Mouse (Mus musculus) brain, embryonic 18.5 days (tissue): ENCODE measurements around the gene Mertk.
A peak's percentile ranks its signal among the peaks of the same experiment; 100 is the strongest.
"Not testable (repeated sequence)": the region's sequence is repeated elsewhere in the genome, so short reads cannot be mapped to it uniquely, and the experiment has no call there.

Source experiments
- DNase-seq: peaks from one replicate; pipeline ENCODE4 v3.0.0-alpha.2; 2012; ENCODE audit warnings: low read depth, low spot score

Gene Mertk

GRCm38 (mm10) chr2:128698693-128699181, at the start of gene Mertk:
Gene Mertk (plus strand): TSS chr2:128698956.
- peak; percentile 47 for DNase-seq

DNA sequence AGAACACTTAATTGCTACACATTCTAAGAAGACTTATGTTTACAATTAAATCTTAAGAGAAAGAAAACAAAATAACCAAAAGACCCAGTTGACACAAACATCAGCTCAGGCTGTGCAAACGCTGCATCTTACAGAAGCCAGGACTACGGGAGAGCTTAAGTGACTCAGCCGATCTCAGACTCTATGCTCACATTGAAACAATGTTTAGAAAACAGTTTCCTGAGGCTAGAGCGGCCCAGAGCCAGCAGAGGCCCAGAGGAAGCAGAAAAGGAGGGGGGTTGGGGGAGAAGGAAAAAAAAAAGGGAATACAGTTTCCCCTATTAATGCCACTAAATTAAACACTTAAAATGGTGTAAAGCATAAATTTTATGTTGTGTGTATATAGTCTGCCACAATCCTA, 18.1 kb upstream of the Mertk start:
- DNase-seq, result no peak

- DNase-seq, result peak; percentile 87
These were observed 11.7 kb upstream of the Mertk start, which contains the start of gene Anapc1 for GRCm38 (mm10) chr2:128686921-128687557. Gene Anapc1 (minus strand): TSS chr2:128687391.

- DNase-seq, result no peak
These were observed 11.1 kb upstream of the Mertk start for GRCm38 (mm10) chr2:128687558-128688120.

GRCm38 (mm10) chr2:128692336-128692735, 6.4 kb upstream of the Mertk start:
- DNase-seq, result no peak

DNA sequence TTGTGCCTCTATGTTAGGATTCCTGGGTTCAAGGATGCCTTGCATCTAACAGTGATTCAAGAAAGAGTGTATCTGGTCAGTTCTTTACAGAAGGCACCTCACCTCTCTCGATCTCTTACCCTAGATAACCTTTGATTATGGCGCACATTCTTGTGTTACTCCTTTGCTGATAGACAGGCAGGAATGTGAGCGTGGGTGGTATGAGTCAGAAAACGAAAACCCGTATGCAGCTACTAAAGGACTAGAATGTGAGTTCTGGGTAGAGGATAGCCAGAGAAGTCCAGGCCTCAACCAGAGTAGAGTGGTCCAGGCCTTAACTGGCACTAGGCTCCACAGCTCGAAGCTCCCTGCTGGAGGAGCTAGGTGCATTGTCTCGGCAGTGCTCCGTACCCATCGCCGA, 6.0 kb upstream of the Mertk start:
- DNase-seq, result no peak

DNA sequence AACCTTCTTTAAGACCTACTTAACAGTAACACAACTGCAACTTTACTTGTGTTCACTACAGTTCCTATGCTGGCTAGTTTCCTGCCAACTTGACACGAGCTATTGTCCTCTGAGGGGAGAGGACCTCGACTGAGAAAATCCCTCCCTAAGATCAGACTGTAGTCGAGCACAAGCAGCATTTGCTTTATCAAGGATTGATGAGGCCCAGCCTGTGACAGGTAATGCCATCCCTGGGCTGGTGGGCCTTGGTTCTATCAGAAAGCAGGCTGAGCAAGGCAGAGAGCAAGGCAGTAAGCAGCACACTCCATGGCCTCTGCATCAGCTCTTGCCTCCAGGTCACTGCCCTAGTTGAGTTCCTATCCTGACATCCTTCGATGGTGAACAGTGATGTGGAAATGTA, 5.5 kb upstream of the Mertk start:
- DNase-seq, result no peak

- DNase-seq, result not testable (repeated sequence)
These were observed 4.9 kb upstream of the Mertk start for GRCm38 (mm10) chr2:128693828-128694227.

DNA sequence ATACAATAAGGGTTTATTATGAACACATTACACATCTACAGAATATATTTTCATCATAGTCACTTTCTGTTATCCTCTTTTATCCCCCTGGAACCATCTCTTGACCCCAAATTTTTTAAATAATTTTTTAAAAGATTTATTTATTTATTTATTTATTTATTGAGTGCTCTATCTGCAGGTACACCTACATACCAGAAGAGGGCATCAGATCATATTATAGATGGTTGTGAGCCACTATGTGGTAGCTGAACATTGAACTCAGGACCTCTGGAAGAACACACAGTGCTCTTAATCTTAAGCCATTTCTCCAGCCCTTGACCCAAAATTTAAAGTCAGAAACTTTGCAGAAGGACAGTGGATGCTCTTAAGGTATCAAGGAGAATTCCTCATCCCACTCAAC, 4.2 kb upstream of the Mertk start:
- DNase-seq, result no peak

DNA sequence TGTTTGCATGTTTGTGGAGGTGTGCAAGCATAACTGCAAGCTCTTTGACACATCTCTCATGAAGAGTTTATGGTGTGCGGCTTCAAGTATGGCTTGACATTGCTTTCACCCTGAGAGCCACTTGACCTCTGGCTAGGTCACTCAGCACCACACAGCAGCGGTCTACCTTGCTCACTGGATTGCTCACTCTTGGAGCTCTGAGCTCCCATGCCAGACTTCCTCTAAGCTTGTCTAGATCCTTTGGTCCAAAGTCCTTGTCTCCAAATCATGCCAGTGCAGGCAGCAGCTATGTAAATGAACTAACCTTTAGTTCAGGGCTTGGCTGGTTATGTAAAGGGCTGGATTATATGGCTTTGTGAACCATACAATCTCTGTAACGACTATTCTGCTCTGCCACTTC, 2.3 kb upstream of the Mertk start:
- DNase-seq, result no peak

DNA sequence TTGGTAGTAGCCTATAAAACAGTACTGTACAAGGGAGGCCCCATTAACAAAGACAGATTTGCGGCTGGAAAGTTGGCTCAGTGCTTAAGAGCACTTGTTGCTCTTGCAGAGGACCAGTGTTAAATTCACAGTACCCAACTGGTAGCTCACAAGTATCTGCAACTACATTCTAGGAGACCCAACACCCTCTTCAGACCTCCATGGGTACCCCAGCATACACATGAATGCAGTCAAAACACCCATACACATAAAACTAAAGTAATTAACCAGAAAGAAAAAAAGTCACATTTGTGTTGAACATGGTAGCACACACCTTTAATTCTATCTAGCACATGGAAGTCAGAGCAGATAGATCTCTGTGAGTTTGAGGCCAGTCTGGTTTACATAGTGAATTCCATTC, 1.7 kb upstream of the Mertk start:
- no peak for DNase-seq

GRCm38 (mm10) chr2:128697566-128697965, 1.2 kb upstream of the Mertk start:
- DNase-seq, result no peak

DNA sequence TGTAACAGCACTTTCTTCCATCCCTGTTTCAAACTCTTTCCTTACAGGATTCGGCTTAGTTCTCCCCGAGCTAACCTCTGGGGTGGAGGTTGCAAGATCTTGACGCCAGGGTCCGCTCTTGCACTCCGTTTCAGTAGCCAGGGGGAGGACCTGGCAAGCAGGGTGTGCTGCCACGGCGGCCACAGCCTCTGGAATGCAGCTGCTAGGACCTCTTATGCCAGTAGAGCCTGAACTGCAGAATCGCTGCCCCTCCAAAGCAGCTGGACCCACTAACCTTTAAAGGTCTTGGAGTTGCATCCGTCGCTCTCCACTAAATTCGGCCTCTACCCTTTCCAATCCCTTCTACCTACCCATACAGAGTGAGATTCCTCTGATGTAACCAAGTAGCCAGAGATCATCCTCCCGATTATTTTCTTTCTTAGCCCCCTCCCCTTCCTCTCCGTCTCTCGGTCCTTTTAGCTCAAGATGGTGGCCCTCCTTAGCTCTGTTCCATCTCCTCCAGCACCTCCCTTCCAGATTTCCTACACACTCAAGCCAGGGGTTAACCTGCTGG, 540 bp upstream of the Mertk start:
- peak; percentile 42 for DNase-seq

- DNase-seq, result no peak
These were observed 587 bp downstream of the Mertk start for GRCm38 (mm10) chr2:128699201-128699885.

DNA sequence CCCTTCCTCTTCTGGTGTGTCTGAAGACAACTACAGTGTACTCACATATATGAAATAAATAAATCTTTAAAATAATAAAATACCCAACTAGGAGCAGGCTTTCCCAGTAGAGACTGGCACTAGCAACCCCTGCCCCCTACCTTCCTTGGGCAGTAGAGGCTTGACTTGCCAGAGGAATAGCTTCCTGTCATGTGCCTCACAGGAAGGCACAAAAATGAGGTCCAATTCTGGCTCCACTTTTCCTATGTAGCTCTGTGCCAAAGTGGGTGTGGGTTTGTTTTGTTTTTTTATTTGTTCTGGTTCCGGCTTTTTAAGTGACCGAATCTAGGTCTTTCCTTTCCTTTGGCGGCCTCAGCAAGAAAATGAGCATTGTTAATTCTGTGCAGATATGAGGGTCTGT, 5.7 kb downstream of the Mertk start:
- DNase-seq, result no peak

DNA sequence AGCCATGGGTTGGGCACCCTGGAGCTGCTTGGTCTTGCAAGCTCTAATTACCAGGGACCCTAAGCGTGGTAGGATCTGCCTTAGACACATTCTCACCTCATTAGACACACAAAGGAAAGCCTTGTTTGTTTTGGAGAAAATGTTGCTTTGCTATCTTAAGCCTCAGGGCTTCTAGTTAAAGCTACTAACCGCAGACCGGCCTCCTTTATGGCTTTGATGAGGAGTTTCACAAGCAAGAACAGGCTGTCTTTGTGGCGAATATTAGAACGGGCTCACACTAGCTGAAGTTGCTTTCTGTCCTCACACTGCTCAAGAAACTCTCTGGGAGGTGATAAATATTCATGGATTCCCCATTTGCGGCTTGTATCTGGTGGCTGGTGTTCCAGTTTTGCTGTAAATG, 10.5 kb downstream of the Mertk start:
- no peak for DNase-seq

DNA sequence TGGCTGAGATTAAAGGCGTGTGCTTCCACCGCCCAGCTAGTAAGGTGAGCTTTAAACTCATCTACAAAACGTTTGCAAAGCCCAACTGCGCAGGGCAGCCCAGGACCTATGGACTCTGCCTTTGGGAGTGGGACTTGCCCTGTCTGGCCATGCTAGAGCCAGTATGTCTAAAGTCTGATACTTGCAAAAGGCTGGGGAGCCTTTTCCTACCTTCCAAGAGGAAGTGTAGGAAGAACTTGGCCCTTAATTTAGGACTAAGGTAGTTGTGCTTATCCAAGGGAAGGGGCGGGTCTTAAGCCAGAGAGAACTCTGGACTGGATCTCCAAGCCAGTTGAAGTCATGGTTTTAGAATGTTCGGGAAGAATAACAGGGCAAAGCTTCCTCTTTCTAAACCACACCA, 11.9 kb downstream of the Mertk start:
- DNase-seq, result no peak

DNA sequence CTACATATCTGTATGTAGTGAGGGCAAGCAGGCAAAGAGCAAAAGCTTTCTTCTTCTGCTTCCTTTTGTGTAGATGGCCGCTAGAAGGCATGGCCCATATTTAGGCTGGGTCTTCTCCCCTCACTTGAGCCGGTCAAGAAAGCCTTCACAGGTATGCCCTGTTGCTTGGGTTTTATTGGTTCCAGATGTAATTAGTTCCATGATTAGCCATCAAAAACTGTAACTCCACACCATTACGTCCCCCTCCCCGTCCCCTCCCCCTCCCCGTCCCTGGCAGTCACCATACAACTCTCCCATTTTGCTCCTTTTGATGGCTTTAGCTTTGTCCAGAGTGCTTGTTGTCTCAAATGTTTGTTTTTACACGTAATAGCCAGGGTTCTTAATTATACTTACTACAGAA, 14.2 kb downstream of the Mertk start:
- DNase-seq, result no peak

DNA sequence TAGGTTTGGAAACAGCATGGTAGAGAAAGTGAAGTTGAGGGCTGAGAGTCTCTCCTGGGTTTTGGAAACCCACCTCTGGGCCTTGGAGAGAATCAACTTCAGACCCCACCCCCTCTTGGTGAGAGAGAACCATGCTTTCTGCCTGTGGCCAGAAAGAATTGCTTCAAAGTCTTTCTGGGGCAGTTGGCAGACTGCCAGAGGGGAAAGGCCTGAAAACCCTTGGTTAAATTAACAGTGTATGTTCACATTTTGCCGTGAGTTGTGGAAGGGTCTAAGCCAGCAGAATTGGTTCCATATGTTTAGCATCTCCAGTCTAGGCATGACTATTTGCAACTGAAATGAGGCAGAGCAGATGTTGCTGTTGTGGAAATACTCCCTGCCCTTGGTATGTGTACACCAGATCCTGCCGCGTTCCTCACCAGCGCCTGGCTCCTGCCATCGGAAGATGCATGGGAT, 14.8 kb downstream of the Mertk start:
- no peak for DNase-seq

DNA sequence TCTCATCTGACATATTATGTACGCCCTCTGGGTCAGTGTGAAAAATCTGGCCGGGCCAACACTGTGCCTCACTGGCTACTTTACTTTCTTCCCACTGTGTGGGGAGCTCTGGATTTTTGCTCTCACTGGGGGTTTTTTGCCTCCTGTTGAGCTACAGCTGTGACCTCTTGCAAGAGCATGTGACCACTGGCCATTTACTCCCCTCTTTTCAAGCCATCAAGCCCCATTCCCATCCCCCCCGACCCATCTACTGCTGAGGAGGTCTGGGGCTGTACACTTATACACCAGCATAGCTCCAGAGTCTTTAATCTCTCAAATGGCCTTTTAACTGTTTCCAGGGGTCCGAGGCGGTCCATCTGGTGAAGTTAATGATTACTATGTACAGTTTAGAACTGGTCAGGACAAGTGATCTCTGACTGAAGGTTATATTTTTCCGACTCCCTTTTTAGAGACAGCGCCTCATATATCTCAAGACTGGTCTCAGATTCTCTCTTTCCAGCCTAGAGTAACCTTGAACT, 16.0 kb downstream of the Mertk start:
- DNase-seq, result no peak

GRCm38 (mm10) chr2:128715979-128716378, 17.2 kb downstream of the Mertk start:
- DNase-seq, result no peak

DNA sequence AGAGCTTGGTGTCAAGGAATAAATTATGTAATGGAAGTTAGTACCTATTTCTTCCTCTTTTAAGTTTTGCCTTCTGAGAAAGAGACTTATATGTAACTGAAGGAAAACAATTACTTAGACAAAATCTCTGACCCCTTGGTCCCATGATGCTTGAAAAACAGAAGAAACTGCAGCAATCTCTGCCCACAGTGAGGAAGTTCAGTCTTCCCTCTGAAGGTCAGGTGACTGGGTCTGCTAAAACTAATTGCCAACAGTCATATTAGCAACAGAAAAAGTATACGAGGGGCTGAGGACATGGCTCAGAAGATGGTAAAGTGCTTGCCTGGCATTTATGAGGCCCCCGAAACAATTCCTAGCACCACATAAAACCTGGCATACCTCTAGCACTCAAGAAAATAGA, 20.6 kb downstream of the Mertk start:
- no peak for DNase-seq
